Mouse (Mus musculus) cortical plate, adult 2 months (tissue): Measurements from ENCODE around the gene Mapk14.

ENCODE experiments used
- CTCF ChIP-seq: fragments of 200-500 bp; IDR thresholded peaks from 2 replicates; pipeline ENCODE4 v1.5.1; 2011; ENCODE audit warnings: mild to moderate bottlenecking, control low read depth, low read length; ENCODE audit not compliant: insufficient read depth; ENCODE audit errors: extremely low read depth
- POLR2A ChIP-seq: fragments of 200-500 bp; IDR thresholded peaks from 2 replicates; pipeline ENCODE4 v1.6.1; 2011; ENCODE audit warnings: mild to moderate bottlenecking, low read length, control low read depth; ENCODE audit not compliant: insufficient read depth; ENCODE audit errors: extremely low read depth

DNA sequence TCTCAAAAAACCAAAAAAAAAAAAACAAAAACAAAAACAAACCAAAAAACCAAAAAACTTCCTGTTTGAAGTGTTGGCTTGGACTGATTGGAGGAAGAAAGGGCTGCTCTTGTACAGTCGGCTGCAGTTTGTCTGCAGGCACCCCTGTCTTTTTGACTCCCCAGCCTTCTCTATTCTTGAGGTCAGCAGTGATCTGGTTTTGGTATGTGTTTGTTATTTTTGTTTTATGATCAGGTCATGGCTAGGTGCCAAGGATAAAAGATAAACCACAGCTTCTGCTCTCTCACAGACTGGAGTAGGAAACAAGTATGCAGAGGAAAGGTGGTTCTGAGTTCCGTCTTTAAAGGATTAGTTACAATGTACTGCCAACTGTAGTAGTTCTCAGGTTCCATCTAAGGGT is 11.5 kb downstream of the Mapk14 start:
- TF ChIP-seq CTCF (no peak), POLR2A (no peak)
